Mouse (Mus musculus): ENCODE measurements at regions not wholly inside any gene's neighbourhood (a gene's known extent, or its start where the extent isn't known, plus 50 kb on each side); places are given as distances from the start of the nearest gene placed in this dataset.

- DNase-seq (ENCODE audit: low spot score) (no peak), ATAC-seq (ENCODE audit: extremely low read depth, insufficient number of reproducible peaks, low FRiP score, poor library complexity, severe bottlenecking) (no peak)
- Histone ChIP-seq H3K4me3 (ENCODE audit: low read depth, low read length) (no peak overlapping the region), H3K4me1 (ENCODE audit: insufficient read depth, low read depth, low read length) (no peaks in the 10 kb centered on the region), H3K36me3 (replicated peaks) (no peaks in the 10 kb centered on the region), H3K9me3 (replicated peaks) (no peaks in the 10 kb centered on the region), H3K27me3 (ENCODE audit: insufficient read depth, low read length) (peaks cover 10% of the 10 kb centered on the region)
- no peak for TF ChIP-seq POLR2AphosphoS5 (IDR thresholded peaks at IDR 0.05; ENCODE audit: insufficient replicate concordance, low read depth, low read length)
- no peak for TF ChIP-seq GATA1 (IDR thresholded peaks at IDR 0.05; ENCODE audit: borderline replicate concordance, low read length)
- no peak for TF ChIP-seq TAL1 (conservative IDR thresholded peaks at IDR 0.05; ENCODE audit: low read depth, low read length)
- TF ChIP-seq GATA2 (IDR thresholded peaks at IDR 0.05; ENCODE audit: borderline replicate concordance, low read depth, low read length): no peak
- TF ChIP-seq CTCF (IDR thresholded peaks at IDR 0.05; ENCODE audit: low read depth, low read length): no peak
Observed at GRCm38 (mm10) chr12:78132016-78132797, 61.8 kb upstream of the Gm6657 start.

GRCm38 (mm10) chr12:78133341-78133740 lies 60.7 kb upstream of the Gm6657 start:
- Histone ChIP-seq H3K9me3 (replicated peaks) (no peaks in the 10 kb centered on the region), H3K36me3 (replicated peaks) (no peaks in the 10 kb centered on the region), H3K4me1 (ENCODE audit: insufficient read depth, low read depth, low read length) (no peaks in the 10 kb centered on the region), H3K27me3 (ENCODE audit: insufficient read depth, low read length) (peaks cover 7% of the 10 kb centered on the region), H3K4me3 (ENCODE audit: low read depth, low read length) (no peak overlapping the region)
- DNase-seq (ENCODE audit: low spot score) (no peak), ATAC-seq (ENCODE audit: extremely low read depth, insufficient number of reproducible peaks, low FRiP score, poor library complexity, severe bottlenecking) (no peak)
- TF ChIP-seq POLR2AphosphoS5 (IDR thresholded peaks at IDR 0.05; ENCODE audit: insufficient replicate concordance, low read depth, low read length): no peak
- no peak for TF ChIP-seq GATA2 (IDR thresholded peaks at IDR 0.05; ENCODE audit: borderline replicate concordance, low read depth, low read length)
- TF ChIP-seq CTCF (IDR thresholded peaks at IDR 0.05; ENCODE audit: low read depth, low read length): no peak
- TF ChIP-seq TAL1 (conservative IDR thresholded peaks at IDR 0.05; ENCODE audit: low read depth, low read length): no peak
- TF ChIP-seq GATA1 (IDR thresholded peaks at IDR 0.05; ENCODE audit: borderline replicate concordance, low read length): no peak

GRCm38 (mm10) chr12:78133984-78134383 lies 60.1 kb upstream of the Gm6657 start:
- no peak for TF ChIP-seq POLR2AphosphoS5 (IDR thresholded peaks at IDR 0.05; ENCODE audit: insufficient replicate concordance, low read depth, low read length)
- no peak for TF ChIP-seq GATA1 (IDR thresholded peaks at IDR 0.05; ENCODE audit: borderline replicate concordance, low read length)
- TF ChIP-seq CTCF (IDR thresholded peaks at IDR 0.05; ENCODE audit: low read depth, low read length): no peak
- no peak for TF ChIP-seq GATA2 (IDR thresholded peaks at IDR 0.05; ENCODE audit: borderline replicate concordance, low read depth, low read length)
- no peak for TF ChIP-seq TAL1 (conservative IDR thresholded peaks at IDR 0.05; ENCODE audit: low read depth, low read length)
- Histone ChIP-seq H3K27me3 (ENCODE audit: insufficient read depth, low read length) (peaks cover 6% of the 10 kb centered on the region), H3K4me1 (ENCODE audit: insufficient read depth, low read depth, low read length) (no peaks in the 10 kb centered on the region), H3K4me3 (ENCODE audit: low read depth, low read length) (no peak overlapping the region), H3K36me3 (replicated peaks) (no peaks in the 10 kb centered on the region), H3K9me3 (replicated peaks) (no peaks in the 10 kb centered on the region)
- no peak for DNase-seq (ENCODE audit: low spot score)
- ATAC-seq (ENCODE audit: extremely low read depth, insufficient number of reproducible peaks, low FRiP score, poor library complexity, severe bottlenecking): no peak

GRCm38 (mm10) chr12:78137196-78137595 lies 56.8 kb upstream of the Gm6657 start:
- Histone ChIP-seq H3K4me1 (ENCODE audit: insufficient read depth, low read depth, low read length) (no peaks in the 10 kb centered on the region), H3K4me3 (ENCODE audit: low read depth, low read length) (no peak overlapping the region)

GRCm38 (mm10) chr12:78138467-78138866 lies 55.6 kb upstream of the Gm6657 start:
- Histone ChIP-seq H3K27me3 (ENCODE audit: insufficient read depth, low read length) (peaks cover under 1% of the 10 kb centered on the region; the same call in 1 of the 2 replicates), H3K9me3 (replicated peaks) (no peaks in the 10 kb centered on the region), H3K4me1 (ENCODE audit: insufficient read depth, low read depth, low read length) (no peaks in the 10 kb centered on the region), H3K36me3 (replicated peaks) (no peaks in the 10 kb centered on the region), H3K4me3 (ENCODE audit: low read depth, low read length) (no peak overlapping the region)
- TF ChIP-seq GATA1 (IDR thresholded peaks at IDR 0.05; ENCODE audit: borderline replicate concordance, low read length) (no peak), TAL1 (conservative IDR thresholded peaks at IDR 0.05; ENCODE audit: low read depth, low read length) (no peak), CTCF (IDR thresholded peaks at IDR 0.05; ENCODE audit: low read depth, low read length) (no peak), GATA2 (IDR thresholded peaks at IDR 0.05; ENCODE audit: borderline replicate concordance, low read depth, low read length) (no peak)
- ATAC-seq (ENCODE audit: extremely low read depth, insufficient number of reproducible peaks, low FRiP score, poor library complexity, severe bottlenecking) (no peak), DNase-seq (ENCODE audit: low spot score) (no peak)

More at GRCm38 (mm10) chr12:78137196-78137595, 56.8 kb upstream of the Gm6657 start:
- DNase-seq (ENCODE audit: low spot score) (no peak), ATAC-seq (ENCODE audit: extremely low read depth, insufficient number of reproducible peaks, low FRiP score, poor library complexity, severe bottlenecking) (no peak)
- TF ChIP-seq GATA2 (IDR thresholded peaks at IDR 0.05; ENCODE audit: borderline replicate concordance, low read depth, low read length): no peak
- TF ChIP-seq POLR2AphosphoS5 (IDR thresholded peaks at IDR 0.05; ENCODE audit: insufficient replicate concordance, low read depth, low read length): no peak
- TF ChIP-seq TAL1 (conservative IDR thresholded peaks at IDR 0.05; ENCODE audit: low read depth, low read length): no peak
- no peak for TF ChIP-seq GATA1 (IDR thresholded peaks at IDR 0.05; ENCODE audit: borderline replicate concordance, low read length)
- TF ChIP-seq CTCF (IDR thresholded peaks at IDR 0.05; ENCODE audit: low read depth, low read length): no peak
- no peaks in the 10 kb centered on the region for H3K9me3 ChIP-seq (replicated peaks)
- H3K27me3 ChIP-seq (ENCODE audit: insufficient read depth, low read length): peaks cover 6% of the 10 kb centered on the region
- H3K36me3 ChIP-seq (replicated peaks): no peaks in the 10 kb centered on the region
